Mouse (Mus musculus) gastrocnemius, adult 18-20 months (tissue): ENCODE measurements around the gene Clybl. TPM values are rescaled to one million over a fixed set of nuclear protein-coding genes. Genes with fewer than 3 reads are reported as not detected.

ENCODE experiments used
- DNase-seq: peaks from one replicate; pipeline ENCODE4 v3.0.0; 2021; ENCODE audit warnings: low spot score
- total RNA-seq, 2 experiments: library from RNA; stranded (reverse); gene quantifications; 2 replicates each; pipeline ENCODE4 v1.2.3; 2021

Gene Clybl
- total RNA-seq, 2 experiments from 2014 or later, result 68.5 to 70.8 TPM

DNA sequence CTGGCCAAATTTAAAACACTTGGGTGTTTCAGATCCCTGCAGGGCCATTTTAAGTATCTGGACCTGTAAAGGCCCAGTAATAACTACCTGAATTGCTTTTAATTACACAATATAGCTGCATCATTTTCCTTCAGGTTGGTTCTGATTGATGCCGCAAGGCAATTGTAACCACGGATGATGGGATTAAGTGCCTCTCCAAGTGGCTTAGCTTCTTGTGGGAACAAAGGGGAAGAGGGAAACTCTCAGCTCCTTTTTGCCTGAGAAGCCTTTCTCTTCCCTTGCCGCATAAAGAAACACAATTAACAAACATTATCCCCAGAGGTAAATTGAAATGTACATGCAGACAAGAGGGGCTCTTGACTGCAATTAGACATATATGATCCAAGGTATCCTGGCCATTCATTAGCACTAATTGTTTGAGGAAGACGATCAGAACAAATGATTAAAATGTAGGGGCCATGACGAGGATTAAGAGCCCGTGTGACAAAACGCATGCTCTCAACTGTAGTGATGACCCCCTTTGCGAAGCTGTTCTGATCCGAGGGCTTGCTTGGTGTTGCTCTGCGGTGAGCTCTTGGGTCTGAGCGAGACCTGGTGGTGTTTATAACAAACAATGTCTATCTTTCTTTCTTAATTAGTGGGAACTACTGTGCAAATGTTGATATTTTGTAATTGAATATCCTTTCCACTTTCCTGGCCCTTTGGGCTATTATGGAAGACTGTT, 116.0 kb downstream of the Clybl start:
- DNase-seq, result no peak

DNA sequence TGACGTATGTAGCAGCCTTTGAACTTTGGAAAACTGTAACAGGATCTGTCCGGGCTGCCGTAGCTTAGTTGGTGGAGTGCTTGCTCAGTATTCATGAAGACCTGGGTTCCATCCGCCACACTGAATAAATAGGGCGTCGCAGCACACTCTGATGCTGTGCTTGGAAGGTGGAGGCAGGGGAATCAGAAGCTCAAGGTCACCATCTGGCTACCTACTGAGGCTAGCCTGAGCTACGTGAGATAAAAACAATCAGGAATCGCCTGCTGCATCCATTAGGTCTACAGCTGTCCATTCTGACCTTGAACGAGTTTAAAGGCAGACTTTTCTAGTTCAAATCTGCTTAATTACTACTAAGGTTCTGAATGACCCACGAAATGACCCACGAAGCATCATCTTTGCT, 118.8 kb downstream of the Clybl start:
- no peak for DNase-seq

DNA sequence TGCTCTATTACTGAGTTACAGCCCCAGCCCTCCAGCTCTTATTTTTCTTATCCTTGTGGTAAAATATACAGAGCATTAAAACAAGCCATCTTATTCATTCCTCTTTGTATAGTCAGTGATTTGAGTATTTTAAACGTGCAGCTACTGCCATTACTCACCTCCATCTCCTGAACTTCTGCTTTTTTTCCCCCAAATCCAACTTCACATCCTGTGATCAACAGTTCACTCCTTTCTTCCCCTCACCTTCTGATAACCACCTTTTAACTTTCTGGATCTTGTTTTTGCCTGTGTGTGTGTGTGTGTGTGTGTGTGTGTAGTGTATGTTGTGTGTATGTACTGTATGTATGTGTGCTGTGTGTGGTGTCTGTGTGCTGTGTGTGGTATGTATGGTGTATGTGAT, 122.3 kb downstream of the Clybl start:
- no peak for DNase-seq

DNA sequence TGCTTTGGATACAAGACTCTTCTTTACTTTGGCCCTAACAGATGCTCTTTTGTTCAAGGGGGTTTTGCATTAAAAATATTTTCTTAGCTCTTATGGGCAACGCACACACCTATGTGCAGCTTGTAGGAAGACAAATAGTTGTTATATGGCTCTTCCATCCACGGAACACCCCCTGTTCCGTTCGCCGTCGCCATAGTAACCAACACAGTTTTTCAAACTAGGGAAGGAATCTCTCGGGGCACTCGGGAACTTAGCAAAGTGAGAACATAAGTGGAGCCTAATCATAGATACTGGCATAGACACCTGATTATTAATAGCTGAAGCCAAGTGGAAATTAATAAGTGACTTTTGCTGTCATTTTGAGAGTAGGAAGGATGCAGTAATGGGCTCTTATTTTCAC, 123.6 kb downstream of the Clybl start:
- no peak for DNase-seq

DNA sequence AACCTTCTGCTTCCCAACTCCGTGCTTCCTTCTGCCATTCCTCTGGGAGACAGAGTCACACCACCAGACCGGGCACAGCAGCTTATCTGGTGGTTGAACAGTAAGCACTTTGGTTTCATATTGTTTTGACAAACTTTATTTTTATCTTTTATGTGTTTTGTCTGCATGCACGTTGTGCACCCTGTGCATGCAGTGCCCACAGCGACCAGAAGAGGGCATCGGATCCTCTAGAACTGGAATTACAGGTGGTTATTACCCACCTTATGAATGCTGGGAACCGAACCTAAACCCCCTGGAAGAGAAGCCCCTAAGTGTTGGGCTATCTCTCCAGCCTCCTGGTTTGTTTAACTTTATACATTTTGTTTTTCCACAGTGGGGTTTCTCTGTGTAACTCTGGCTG, 130.9 kb downstream of the Clybl start:
- DNase-seq, result no peak

DNA sequence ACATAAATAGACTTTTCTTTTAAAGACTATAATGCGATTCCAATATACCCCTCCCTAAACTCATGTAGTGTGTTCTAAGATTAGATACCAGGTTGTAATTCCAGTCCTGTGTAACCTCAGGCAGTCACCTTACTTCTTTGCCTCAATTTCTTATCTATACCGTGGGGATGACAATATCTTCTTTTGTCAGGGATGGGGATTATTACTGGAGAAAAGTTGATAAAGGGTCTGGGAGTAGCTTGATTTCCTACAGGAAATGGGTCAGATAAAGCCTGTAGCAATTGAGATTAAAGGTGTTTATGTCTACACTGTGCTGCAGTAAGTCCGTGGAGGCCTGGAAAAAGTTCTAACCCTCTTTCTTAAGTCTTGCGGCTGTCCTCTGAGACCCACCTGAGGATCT, 131.8 kb downstream of the Clybl start:
- no peak for DNase-seq

DNA sequence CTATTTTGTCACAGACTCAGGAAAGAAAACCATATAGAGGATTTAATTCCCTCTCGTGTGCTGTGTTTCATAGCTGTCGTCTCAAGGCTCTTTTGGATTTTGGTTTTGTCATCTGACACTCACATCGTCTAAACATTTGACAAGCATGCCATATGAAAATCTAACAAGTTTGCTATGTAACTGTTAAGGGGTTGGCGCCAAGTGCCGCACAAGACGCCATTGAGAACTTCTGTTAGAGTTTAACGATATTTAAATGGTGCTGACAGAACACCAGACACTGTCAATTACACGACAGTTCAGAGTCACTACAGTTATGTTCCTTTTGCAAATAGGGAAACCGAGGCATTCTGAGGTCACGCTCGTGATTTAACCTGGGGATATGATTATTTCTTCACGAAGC, 134.2 kb downstream of the Clybl start:
- DNase-seq, result no peak

DNA sequence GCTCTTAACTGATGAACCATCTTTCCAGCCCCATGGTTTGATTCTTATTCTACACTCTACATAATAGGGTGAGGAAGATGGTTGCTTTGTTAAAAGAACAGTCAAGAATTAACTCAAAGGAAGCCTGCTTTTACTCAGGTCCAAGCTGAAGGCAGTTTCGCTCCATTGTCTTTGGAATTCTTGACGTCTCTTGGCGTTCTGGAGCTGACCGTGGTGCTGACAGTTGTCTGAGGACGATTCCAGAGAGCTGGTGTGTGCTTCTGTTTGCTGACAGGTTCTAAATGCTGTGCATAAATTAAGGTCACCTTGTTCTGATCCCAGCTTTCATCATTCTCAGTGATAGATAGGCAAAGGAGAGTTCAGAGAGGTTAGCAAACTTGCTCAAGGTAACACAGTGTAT, 140.6 kb downstream of the Clybl start:
- no peak for DNase-seq

DNA sequence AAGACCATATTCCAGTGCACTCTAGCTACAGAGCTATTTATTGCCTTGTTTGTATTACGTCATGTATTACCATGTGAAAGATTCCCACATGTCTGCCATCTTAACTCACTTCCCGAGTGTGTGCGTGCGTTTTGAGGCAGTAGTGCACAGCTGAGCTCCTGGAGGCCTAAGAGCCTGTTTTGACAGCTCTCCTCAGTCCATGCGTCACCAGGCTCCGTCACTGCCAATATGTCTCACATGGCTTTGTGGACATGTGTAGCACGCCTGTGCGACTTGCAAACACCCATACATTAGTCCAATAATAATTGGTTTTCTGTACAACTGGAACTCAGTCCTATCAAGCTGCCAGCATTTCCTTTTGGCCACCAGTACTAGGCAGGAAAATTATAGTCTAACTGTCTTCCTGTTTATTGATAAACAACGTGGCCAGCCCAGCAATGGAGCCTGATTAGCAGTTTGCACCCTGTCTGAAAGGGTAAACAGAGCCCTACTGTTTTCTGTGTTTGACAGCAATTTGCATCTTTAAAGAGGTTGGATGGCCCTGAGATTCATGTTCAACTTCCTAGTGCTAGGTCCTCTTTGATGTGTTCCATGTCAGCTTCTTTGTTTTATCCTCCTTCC, 142.4 kb downstream of the Clybl start:
- DNase-seq, result no peak

DNA sequence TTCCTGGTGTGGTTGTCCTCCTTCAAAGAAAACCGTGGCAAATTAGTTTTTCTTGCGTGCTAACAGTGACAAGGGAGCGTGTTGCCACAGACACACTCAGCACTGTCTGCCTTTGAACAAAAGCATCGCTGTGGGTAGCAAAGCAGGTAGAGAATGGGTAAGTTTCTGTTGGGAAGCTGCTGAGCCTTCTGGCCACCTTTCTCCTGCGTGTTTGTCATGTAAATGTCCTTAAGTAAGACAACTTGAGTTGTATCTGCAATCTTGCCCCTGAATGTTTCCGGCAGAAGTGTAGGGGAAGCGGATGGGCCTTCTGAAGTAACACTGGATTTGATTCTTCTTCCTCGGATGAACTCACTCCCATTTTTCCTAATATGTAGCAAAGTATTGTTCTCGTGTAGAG, 148.6 kb downstream of the Clybl start:
- no peak for DNase-seq

DNA sequence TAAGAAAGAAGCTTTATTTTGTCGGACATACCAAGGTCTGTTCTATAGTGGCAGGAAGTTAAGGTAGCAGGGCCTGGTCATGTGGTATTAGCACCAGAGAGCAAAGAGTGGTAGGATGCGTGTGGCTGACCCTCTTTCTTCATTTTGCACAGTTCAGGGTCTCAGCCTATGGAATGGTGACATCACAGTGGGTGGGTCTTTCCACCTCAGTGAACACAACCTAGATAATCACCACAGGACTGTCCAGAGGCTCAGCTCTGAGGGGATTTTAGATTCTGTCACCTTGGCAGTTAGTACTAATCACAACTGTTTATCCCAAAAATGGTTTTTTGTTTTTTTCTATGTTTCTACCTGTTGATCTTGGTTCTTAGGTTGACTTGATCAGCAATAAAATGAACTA, 149.2 kb downstream of the Clybl start:
- DNase-seq, result no peak

DNA sequence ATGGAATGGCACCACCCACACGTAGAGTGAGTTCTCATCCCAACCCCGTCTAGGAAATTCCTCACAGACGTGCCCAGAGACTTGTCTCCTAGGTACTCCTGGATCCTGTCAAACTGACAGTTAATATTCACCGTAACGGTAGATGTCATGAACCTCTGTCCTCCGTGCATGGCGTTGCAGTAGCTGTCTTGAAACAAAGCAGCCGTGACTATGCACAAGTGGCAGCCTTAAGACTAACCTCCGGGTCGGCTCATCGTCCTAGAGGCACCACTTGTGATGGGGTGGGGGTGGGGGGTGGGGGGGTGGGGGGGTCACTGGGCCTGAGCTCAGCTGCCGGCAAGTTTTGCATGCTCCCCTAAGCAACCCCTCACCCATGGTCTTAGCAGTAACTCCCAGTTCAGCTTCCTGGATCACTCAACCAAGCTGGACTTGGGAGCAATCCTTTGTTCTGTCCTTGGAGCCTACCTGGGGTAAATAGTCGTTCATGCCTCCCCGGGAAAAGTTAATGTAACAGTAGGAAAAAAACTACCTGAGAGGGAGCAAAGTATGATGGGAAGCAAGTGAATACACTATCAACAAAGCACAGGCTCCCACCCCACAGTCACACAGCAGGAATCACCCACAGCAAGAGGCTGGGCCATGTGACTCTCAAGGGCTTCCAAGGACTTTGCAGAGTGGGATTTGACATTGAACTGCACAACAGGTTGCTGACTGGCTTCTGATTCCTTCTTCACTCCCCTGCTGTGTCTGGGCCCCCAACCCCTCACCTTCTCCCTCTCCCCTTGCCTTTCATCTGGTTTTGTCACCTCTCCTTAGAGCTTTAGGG, 150.3 kb downstream of the Clybl start:
- no peak for DNase-seq

DNA sequence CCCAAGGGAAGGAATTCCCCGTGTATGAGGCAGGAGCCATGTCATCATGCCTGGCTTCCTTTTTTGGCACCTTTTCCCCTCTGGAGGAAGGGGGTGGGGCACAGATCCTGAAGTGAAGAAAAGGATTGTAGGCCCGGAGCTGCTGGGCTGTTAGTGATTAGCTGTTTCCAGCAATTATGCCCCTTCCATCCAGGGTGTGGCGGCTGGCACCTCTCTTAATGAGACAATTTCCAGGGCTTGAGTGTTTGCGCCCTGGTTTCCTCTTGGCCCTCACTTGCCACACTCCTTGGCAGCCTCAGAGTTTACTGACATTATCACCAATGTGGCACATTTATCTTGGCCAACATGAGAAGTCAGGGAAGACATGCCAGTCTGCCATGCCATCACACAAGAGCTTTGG, 155.5 kb downstream of the Clybl start:
- no peak for DNase-seq

DNA sequence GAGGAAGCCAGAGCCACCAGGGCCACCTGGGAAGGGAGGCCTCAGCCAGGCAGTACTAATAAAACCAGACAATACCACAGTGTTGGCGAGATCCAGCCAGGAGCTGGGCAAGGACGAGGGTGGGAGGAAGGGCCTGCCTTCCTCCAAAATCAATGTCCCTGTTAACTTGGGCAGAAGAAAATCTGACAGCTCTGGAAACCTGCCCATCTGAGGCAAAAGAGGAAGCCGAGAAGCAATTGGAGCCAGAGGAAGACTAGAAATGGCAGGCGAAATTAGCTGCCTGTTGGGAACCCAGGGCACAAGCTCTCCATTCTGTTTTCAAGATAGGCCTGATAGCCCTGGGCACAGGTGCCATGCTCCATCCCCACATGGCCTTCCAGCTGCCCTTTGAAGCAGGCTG, 157.3 kb downstream of the Clybl start:
- no peak for DNase-seq

DNA sequence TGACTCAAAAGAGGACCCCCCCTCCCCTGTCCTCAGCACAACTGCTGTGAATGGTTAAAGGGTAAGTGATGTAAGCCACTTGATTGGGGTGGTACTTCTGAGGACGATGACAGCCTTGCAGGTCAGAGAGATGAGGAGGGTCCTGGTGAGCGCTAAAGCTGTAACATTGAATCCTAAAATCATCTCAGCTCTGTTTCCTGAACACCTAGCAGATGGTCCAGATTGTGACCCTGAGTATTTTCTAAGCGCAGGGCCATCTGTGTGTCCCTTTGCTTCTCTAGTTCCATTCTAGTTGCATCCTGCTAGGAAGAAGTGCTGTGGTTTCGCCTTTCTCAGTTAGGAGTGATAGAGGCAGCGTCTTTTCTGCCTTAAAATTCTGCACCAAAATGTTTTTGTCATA, 158.6 kb downstream of the Clybl start:
- no peak for DNase-seq

DNA sequence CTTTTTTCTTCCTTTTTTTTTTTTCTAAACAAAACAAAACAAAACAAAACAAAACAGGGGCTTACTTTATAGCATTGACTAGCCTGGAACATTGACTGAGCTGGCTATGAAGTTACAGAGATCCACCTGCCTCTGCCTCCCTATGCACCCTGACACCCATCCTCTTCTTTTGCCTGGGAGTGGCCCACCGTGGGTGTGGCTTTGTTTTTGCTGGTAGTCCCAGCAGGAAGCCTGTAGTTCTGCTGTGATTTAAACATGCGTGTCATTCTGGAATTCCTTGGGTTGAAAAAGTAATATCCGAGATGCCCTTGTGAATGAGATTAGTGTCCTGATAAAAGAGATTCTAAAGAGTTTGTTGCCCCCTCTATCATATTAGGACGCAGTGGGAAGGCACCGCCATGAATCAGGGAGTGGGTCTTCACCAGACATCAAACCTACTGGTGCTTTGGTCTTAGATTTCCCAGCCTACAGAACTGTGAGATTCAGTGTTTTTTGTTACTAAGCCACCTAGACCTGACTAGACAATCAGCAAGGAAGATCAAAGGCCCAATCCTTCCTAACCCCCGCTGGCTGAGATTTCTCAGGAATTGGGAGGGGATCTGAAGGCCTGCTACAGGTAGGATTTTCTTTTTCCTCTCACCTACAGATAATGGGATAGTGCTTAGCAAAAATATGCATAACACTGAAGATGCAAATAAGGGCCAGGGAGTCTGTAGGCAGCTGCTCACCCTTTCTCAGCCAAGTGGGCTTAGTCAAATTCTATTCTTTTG, 160.3 kb downstream of the Clybl start:
- no peak for DNase-seq

DNA sequence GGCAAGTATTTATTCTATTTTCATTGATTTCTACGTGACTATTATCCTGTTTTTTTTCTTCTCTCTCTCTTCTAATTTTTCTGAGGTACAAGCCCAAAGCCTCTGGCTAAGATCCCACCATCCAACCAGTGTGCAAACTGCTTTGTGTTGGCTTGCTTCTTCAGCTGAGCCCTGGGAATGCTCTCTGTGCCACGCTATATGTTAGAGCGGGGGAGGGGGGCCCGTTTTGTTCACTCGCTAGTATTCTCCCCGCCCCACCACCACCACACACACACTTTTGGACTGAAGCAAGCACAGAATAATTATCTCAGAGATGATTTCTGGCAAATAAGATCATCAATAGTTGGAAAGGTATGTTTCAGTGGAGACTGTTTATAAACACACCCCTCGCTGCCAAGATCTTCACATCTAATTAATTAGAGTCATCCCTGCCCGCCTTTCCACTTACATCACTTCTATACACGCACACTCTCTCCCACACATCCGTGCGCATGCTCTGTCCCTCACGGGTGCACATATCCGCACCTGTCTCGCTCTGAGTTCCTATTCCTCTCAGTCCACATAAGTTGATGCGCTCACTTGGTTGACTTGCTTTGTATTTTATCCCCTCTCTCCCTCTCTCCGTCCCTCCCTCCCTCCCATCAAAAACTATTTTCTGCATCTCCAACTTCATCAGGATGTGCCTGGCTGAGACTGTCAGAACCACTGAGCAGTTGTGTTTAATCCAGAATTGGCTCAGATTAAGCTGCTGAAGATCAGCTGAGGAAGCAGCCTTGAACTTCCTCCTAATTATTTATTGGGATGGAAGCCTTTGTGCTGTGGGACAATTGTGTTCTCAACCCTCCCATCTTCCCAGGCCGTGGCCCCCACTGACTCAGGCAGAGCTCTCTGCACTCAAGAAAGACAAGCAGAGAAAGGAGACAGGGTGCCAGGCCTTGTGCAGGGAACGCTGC, 163.0 kb downstream of the Clybl start:
- DNase-seq, result no peak

DNA sequence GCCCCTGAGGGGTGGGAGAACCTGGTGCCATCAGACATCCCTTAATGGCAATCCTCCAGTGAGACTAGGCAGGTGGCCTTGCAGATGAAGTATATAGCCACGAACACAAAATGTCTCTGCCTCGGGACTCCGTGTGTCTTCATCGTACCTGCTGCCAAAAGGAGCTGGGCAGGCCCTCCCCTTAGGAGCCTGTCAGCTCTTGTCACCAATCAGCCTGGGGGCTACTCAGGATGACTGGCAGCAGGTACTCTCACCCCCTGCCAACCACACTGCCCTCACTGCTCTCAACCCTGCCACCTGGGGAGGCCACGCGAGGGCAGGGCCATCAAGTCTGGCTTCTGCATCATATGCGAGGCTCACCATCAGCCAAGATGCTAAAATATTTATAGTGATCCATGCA, 166.6 kb downstream of the Clybl start:
- DNase-seq, result no peak

DNA sequence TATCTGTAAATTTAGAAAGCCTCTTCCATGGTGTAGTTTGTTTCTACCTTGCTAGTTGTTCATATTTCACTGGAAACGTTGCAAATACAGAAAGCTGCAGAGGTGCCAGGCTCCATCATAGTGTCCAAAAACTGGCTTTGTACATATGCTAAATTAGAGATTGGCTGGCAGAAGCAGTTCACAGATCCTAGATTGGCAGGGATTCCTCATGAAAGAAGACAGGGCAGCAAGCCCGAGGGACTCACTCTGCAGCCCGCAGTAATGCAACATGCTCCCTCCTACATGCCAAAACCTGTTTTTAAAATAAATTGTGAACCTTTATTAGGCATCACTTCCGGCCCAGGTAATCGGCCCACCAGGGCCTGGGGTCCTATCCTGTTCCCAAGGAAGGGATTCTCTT, 167.8 kb downstream of the Clybl start:
- no peak for DNase-seq

DNA sequence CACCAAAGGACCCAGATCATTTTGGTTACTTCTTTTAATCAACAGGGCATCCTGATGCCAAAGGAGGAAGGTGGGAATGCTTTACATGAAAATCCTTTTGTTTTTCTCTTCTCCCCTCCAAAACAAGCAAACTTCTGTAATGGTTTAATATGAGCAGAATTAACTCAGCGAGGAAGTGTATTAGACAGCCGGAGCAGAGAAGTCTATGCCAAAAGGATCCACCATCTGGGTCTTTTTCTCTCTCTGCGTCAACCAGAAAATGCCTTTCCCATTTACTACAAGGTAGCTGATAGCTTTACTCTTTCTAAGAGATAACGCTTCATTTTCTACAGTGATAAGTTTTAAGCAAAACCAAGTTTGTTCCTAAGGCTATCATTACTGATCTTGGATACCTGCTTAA, 168.3 kb downstream of the Clybl start:
- no peak for DNase-seq

DNA sequence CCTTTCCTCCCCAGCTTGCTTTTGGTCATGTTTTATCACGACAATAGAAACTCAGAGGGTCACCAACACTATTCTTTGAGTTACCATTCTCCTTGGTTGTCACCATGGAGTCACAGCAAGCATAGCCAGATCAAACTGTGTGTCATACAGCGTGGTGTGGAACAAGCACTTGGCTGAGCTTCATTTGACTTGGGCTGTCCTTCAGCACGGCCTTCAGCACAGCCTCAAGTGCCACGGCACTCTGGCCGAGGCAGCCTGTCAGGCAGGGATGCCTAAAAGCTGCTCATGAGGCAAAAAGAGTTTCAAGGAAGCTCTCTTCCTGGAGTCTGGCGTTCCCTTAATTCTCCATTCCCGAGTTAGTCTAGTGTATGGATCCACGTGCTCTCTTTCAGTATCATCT, 169.3 kb downstream of the Clybl start:
- no peak for DNase-seq
